Mouse (Mus musculus): ENCODE data around the gene Arhgap11a. TPM values are rescaled to one million over a fixed set of nuclear protein-coding genes. Genes with fewer than 3 reads are reported as not detected.

Arhgap11a gene
- polyA plus RNA-seq, 1 experiment from 2014 or later: 16.3 TPM

- WGBS (ENCODE audit: insufficient replicate concordance): 87% methylated on average over 4 of the region's 4 CpGs
- Histone ChIP-seq H3K4me2 (no peak overlapping the region), H3K27me3 (no peaks in the 10 kb centered on the region), H3K36me3 (replicated peaks) (peaks cover 80% of the 10 kb centered on the region), H3K9ac (no peak overlapping the region), H3K4me3 (replicated peaks) (no peak overlapping the region), H3K27ac (replicated peaks) (no peak overlapping the region), H3K9me3 (replicated peaks) (no peaks in the 10 kb centered on the region), H3K4me1 (replicated peaks) (peaks cover 18% of the 10 kb centered on the region)
- no peak for ATAC-seq (ENCODE audit: insufficient read depth)
These were observed 6.6 kb downstream of the Arhgap11a start for GRCm38 (mm10) chr2:113841656-113842437.

- H3K9ac ChIP-seq: no peak overlapping the region
- no peak for ATAC-seq (ENCODE audit: insufficient read depth)
- H3K4me1 ChIP-seq (replicated peaks): 0 out of 2 replicates have a peak, but pooled peaks cover 2% of the 10 kb centered on the region
- no peak overlapping the region for H3K27ac ChIP-seq (replicated peaks)
- H3K27me3 ChIP-seq: no peaks in the 10 kb centered on the region
- no peaks in the 10 kb centered on the region for H3K9me3 ChIP-seq (replicated peaks)
- H3K4me2 ChIP-seq: no peak overlapping the region
- H3K4me3 ChIP-seq (replicated peaks): no peak overlapping the region
- 74% methylated on average over 4 of the region's 4 CpGs for WGBS (ENCODE audit: insufficient replicate concordance)
- peaks cover 84% of the 10 kb centered on the region for H3K36me3 ChIP-seq (replicated peaks)
These were observed 9.0 kb downstream of the Arhgap11a start for GRCm38 (mm10) chr2:113839488-113839887.

GRCm38 (mm10) chr2:113835219-113835618 lies 13.2 kb downstream of the Arhgap11a start:
- no peak overlapping the region for H3K4me2 ChIP-seq
- H3K4me3 ChIP-seq (replicated peaks): no peak overlapping the region
- H3K27me3 ChIP-seq: no peaks in the 10 kb centered on the region
- 0 out of 2 replicates have a peak, but pooled peaks cover 5% of the 10 kb centered on the region for H3K9me3 ChIP-seq (replicated peaks)
- peaks cover 77% of the 10 kb centered on the region for H3K36me3 ChIP-seq (replicated peaks)
- H3K4me1 ChIP-seq (replicated peaks): no peaks in the 10 kb centered on the region
- 84% methylated on average over 3 of the region's 3 CpGs for WGBS (ENCODE audit: insufficient replicate concordance)
- no peak overlapping the region for H3K9ac ChIP-seq
- ATAC-seq (ENCODE audit: insufficient read depth): no peak
- no peak overlapping the region for H3K27ac ChIP-seq (replicated peaks)

- Histone ChIP-seq H3K27ac (replicated peaks) (no peak within 1 kb of the TSS), H3K4me1 (replicated peaks) (peaks cover 7% of the 10 kb centered on the region; the same call in 1 of the 2 replicates), H3K4me3 (replicated peaks) (no peak within 1 kb of the TSS), H3K9ac (no peak within 1 kb of the TSS), H3K9me3 (replicated peaks) (0 out of 2 replicates have a peak, but pooled peaks cover 5% of the 10 kb centered on the region), H3K4me2 (peak within 1 kb of the TSS; percentile 38; the same call in 1 of the 2 replicates), H3K36me3 (replicated peaks) (peaks cover 26% of the 10 kb centered on the region), H3K27me3 (no peaks in the 10 kb centered on the region)
- 0 out of 2 replicates have a peak, but pooled peaks have one; percentile 28 for ATAC-seq (ENCODE audit: insufficient read depth)
- 26% methylated on average over 23 of the region's 23 CpGs for WGBS (ENCODE audit: insufficient replicate concordance)
These were observed 19.2 kb downstream of the Arhgap11a start, which contains the start of gene Scg5 for GRCm38 (mm10) chr2:113828943-113829882. TSS of gene Scg5 (minus strand) at chr2:113829121.

- H3K36me3 ChIP-seq (replicated peaks): peaks cover 17% of the 10 kb centered on the region
- H3K4me3 ChIP-seq (replicated peaks): no peak overlapping the region
- H3K4me2 ChIP-seq: peak overlapping the region; percentile 38; the same call in 1 of the 2 replicates
- H3K9me3 ChIP-seq (replicated peaks): 0 out of 2 replicates have a peak, but pooled peaks cover 5% of the 10 kb centered on the region
- H3K27ac ChIP-seq (replicated peaks): no peak overlapping the region
- no peak overlapping the region for H3K9ac ChIP-seq
- no peak for ATAC-seq (ENCODE audit: insufficient read depth)
- H3K4me1 ChIP-seq (replicated peaks): peaks cover 7% of the 10 kb centered on the region; the same call in 1 of the 2 replicates
- no peaks in the 10 kb centered on the region for H3K27me3 ChIP-seq
- WGBS (ENCODE audit: insufficient replicate concordance): 38% methylated on average over 17 of the region's 17 CpGs
These were observed 20.1 kb downstream of the Arhgap11a start for GRCm38 (mm10) chr2:113828086-113828942.

- Histone ChIP-seq H3K4me1 (replicated peaks) (peaks cover 3% of the 10 kb centered on the region; the same call in 1 of the 2 replicates), H3K27me3 (no peaks in the 10 kb centered on the region), H3K4me3 (replicated peaks) (no peak overlapping the region), H3K4me2 (no peak overlapping the region), H3K36me3 (replicated peaks) (no peaks in the 10 kb centered on the region), H3K9ac (no peak overlapping the region), H3K9me3 (replicated peaks) (no peaks in the 10 kb centered on the region), H3K27ac (replicated peaks) (no peak overlapping the region)
- 0% methylated on average over 2 of the region's 2 CpGs for WGBS (ENCODE audit: insufficient replicate concordance)
- ATAC-seq (ENCODE audit: insufficient read depth): no peak
These were observed 24.6 kb downstream of the Arhgap11a start for GRCm38 (mm10) chr2:113823909-113824308.

- ATAC-seq (ENCODE audit: insufficient read depth): no peak
- H3K9ac ChIP-seq: no peak overlapping the region
- 86% methylated on average over 8 of the region's 8 CpGs for WGBS (ENCODE audit: insufficient replicate concordance)
- H3K4me2 ChIP-seq: no peak overlapping the region
- no peak overlapping the region for H3K27ac ChIP-seq (replicated peaks)
- no peaks in the 10 kb centered on the region for H3K4me1 ChIP-seq (replicated peaks)
- no peaks in the 10 kb centered on the region for H3K27me3 ChIP-seq
- no peaks in the 10 kb centered on the region for H3K9me3 ChIP-seq (replicated peaks)
- H3K36me3 ChIP-seq (replicated peaks): no peaks in the 10 kb centered on the region
- H3K4me3 ChIP-seq (replicated peaks): no peak overlapping the region
These were observed 26.1 kb downstream of the Arhgap11a start for GRCm38 (mm10) chr2:113822367-113822766.

- Histone ChIP-seq H3K4me1 (replicated peaks) (no peaks in the 10 kb centered on the region), H3K27me3 (no peaks in the 10 kb centered on the region), H3K36me3 (replicated peaks) (no peaks in the 10 kb centered on the region), H3K27ac (replicated peaks) (no peak overlapping the region), H3K9ac (no peak overlapping the region), H3K9me3 (replicated peaks) (no peaks in the 10 kb centered on the region), H3K4me2 (no peak overlapping the region), H3K4me3 (replicated peaks) (no peak overlapping the region)
- no peak for ATAC-seq (ENCODE audit: insufficient read depth)
- WGBS (ENCODE audit: insufficient replicate concordance): 71% methylated on average over 12 of the region's 12 CpGs
These were observed 27.2 kb downstream of the Arhgap11a start for GRCm38 (mm10) chr2:113821176-113821734.

GRCm38 (mm10) chr2:113820117-113820516 lies 28.3 kb downstream of the Arhgap11a start:
- 71% methylated on average over 15 of the region's 15 CpGs for WGBS (ENCODE audit: insufficient replicate concordance)
- no peaks in the 10 kb centered on the region for H3K27me3 ChIP-seq
- ATAC-seq (ENCODE audit: insufficient read depth): no peak
- H3K4me3 ChIP-seq (replicated peaks): no peak overlapping the region
- no peak overlapping the region for H3K27ac ChIP-seq (replicated peaks)
- H3K4me2 ChIP-seq: no peak overlapping the region
- no peaks in the 10 kb centered on the region for H3K9me3 ChIP-seq (replicated peaks)
- H3K36me3 ChIP-seq (replicated peaks): no peaks in the 10 kb centered on the region
- H3K4me1 ChIP-seq (replicated peaks): no peaks in the 10 kb centered on the region
- H3K9ac ChIP-seq: no peak overlapping the region

Data from liver, embryonic 15.5 days (tissue).